Mouse (Mus musculus): ENCODE data around the gene Rhbdl1. TPM values are rescaled to one million over a fixed set of nuclear protein-coding genes. Genes with fewer than 3 reads are reported as not detected.

The Rhbdl1 gene
- polyA plus RNA-seq, 1 experiment from 2014 or later, result 2.7 TPM

GRCm38 (mm10) chr17:25840519-25840918 lies 3.4 kb upstream of the Rhbdl1 start:
- Histone ChIP-seq H3K4me3 (ENCODE audit: low read depth, low read length) (no peak overlapping the region), H3K9me3 (ENCODE audit: control insufficient read depth, low read depth, low read length) (no peaks in the 10 kb centered on the region), H3K4me2 (replicated peaks; ENCODE audit: low read depth, low read length) (no peak overlapping the region), H3K36me3 (ENCODE audit: control insufficient read depth, insufficient read depth, low read length) (peaks cover 46% of the 10 kb centered on the region), H3K27me3 (ENCODE audit: control insufficient read depth, insufficient read depth, low read length) (no peaks in the 10 kb centered on the region), H3K9ac (replicated peaks; ENCODE audit: low read depth, low read length) (no peak overlapping the region), H3K4me1 (ENCODE audit: control insufficient read depth, insufficient read depth, low read length) (peaks cover 35% of the 10 kb centered on the region), H3K27ac (ENCODE audit: low read length) (no peak overlapping the region)
- ATAC-seq (ENCODE audit: insufficient number of reproducible peaks, insufficient read depth, low FRiP score, low read depth), result no peak
- 94% methylated on average over 6 of the region's 6 CpGs for whole genome bisulfite sequencing

DNA sequence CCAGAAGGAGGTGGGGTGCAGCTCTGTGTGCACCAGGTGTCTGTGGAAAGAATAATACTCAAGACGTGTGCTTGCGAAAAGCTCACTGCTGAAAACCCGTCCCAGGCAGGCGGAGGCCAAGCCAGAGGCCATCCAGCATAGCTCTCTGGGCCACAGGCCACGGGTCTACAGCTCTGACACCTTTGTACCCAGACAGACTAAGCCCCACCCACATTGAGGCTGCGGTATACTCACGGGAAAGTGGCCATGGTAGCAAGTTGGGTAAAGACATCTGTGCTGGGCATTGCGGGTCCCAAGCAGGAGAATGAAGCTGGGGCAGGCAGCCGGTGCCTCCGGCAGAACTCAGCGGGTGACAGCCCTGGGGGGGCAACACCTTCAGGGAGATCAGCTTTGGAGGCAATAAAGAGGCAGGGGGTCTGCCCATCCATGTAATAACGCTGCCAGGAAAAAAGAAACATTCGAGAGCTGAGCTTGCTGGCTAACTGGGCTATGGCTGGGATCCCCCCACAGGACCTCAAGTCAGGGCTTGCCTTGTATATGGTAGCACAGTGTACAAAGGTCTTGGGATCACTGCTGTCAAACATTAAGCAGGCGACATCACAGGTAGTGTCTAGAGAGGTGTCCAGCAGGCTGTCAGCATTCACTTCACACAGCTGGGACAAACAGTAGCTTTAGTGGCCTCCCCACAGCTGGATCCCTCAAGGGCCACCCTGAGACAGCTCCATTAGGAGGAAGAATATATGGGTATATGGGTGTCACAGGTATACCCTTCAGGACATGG lies 2.5 kb upstream of the Rhbdl1 start:
- no peaks in the 10 kb centered on the region for H3K27me3 ChIP-seq (ENCODE audit: control insufficient read depth, insufficient read depth, low read length)
- H3K27ac ChIP-seq (ENCODE audit: low read length), result no peak overlapping the region
- no peak overlapping the region for H3K4me3 ChIP-seq (ENCODE audit: low read depth, low read length)
- no peaks in the 10 kb centered on the region for H3K9me3 ChIP-seq (ENCODE audit: control insufficient read depth, low read depth, low read length)
- H3K4me2 ChIP-seq (replicated peaks; ENCODE audit: low read depth, low read length), result no peak overlapping the region
- peaks cover 51% of the 10 kb centered on the region for H3K36me3 ChIP-seq (ENCODE audit: control insufficient read depth, insufficient read depth, low read length)
- ATAC-seq (ENCODE audit: insufficient number of reproducible peaks, insufficient read depth, low FRiP score, low read depth), result no peak
- WGBS, result 83% methylated on average over 14 of the region's 14 CpGs
- H3K9ac ChIP-seq (replicated peaks; ENCODE audit: low read depth, low read length), result no peak overlapping the region
- peaks cover 39% of the 10 kb centered on the region for H3K4me1 ChIP-seq (ENCODE audit: control insufficient read depth, insufficient read depth, low read length)

GRCm38 (mm10) chr17:25838904-25839303 lies 1.8 kb upstream of the Rhbdl1 start:
- Histone ChIP-seq H3K4me1 (ENCODE audit: control insufficient read depth, insufficient read depth, low read length) (peaks cover 45% of the 10 kb centered on the region), H3K4me2 (replicated peaks; ENCODE audit: low read depth, low read length) (no peak overlapping the region), H3K27me3 (ENCODE audit: control insufficient read depth, insufficient read depth, low read length) (no peaks in the 10 kb centered on the region), H3K27ac (ENCODE audit: low read length) (no peak overlapping the region), H3K36me3 (ENCODE audit: control insufficient read depth, insufficient read depth, low read length) (peaks cover 51% of the 10 kb centered on the region), H3K9me3 (ENCODE audit: control insufficient read depth, low read depth, low read length) (no peaks in the 10 kb centered on the region), H3K9ac (replicated peaks; ENCODE audit: low read depth, low read length) (no peak overlapping the region), H3K4me3 (ENCODE audit: low read depth, low read length) (no peak overlapping the region)
- 87% methylated on average over 4 of the region's 4 CpGs for WGBS
- ATAC-seq (ENCODE audit: insufficient number of reproducible peaks, insufficient read depth, low FRiP score, low read depth), result no peak

DNA sequence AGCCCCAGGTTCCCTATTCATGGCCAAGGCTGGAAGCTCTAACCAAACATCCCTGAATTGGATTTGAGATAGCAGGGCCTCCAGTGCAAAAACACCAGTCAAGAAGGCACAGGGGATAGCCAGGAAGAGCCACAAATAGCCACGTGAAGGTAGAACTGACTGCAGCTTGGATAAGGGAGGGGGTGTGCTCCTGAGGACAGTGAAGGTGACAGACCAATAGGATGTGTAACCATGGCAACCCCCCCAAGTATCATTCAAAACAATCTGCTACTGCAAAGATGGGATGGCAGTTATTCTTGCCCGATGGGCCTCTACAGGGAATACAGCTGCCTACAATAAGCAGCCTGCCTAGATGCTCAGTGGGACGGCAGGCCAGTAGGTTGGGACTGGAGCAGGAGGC lies 438 bp upstream of the Rhbdl1 start:
- WGBS, result 45% methylated on average over 3 of the region's 3 CpGs
- ATAC-seq (ENCODE audit: insufficient number of reproducible peaks, insufficient read depth, low FRiP score, low read depth), result no peak
- Histone ChIP-seq H3K36me3 (ENCODE audit: control insufficient read depth, insufficient read depth, low read length) (peaks cover 51% of the 10 kb centered on the region), H3K4me3 (ENCODE audit: low read depth, low read length) (no peak overlapping the region), H3K9me3 (ENCODE audit: control insufficient read depth, low read depth, low read length) (no peaks in the 10 kb centered on the region), H3K27me3 (ENCODE audit: control insufficient read depth, insufficient read depth, low read length) (no peaks in the 10 kb centered on the region), H3K4me2 (replicated peaks; ENCODE audit: low read depth, low read length) (peak overlapping the region; percentile 52), H3K4me1 (ENCODE audit: control insufficient read depth, insufficient read depth, low read length) (peaks cover 37% of the 10 kb centered on the region), H3K9ac (replicated peaks; ENCODE audit: low read depth, low read length) (no peak overlapping the region), H3K27ac (ENCODE audit: low read length) (peak overlapping the region; percentile 48; the same call in 1 of the 2 replicates)

DNA sequence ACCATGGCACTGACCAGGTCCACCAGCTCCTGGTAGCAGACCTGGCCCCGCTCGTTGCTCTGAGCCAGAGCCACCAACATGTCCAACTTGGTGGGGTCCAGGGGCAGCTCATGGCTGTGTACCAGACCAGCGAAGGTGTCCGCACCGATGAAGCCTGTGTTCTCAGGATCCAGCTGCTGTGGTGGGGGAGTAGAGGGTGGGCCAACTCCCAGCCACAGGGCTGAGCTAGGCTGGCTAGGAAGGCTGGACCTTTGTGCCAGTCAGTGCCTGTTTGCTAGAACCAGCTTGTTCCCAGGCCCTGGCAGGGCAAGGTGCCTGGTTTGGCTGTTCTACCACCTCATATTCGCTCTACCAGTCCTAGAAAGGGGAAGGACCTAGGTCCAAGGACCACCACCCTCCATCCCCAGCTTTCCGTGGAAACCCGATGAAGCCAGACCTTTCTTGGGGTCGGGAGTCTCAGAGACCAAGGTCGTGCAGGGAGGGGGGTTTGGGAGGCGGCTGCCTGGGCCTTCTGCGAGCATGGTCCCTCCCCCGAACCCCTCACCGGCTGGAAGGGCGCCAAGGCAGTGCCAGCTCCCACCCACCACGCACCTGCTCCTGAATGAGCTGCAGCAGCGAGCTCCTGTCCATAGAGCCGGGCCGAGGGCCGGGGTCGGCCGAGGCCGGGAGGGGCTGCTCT lies 559 bp downstream of the Rhbdl1 start:
- Histone ChIP-seq H3K4me1 (ENCODE audit: control insufficient read depth, insufficient read depth, low read length) (peaks cover 40% of the 10 kb centered on the region), H3K9ac (replicated peaks; ENCODE audit: low read depth, low read length) (no peak overlapping the region; the same call in 1 of the 2 replicates), H3K9me3 (ENCODE audit: control insufficient read depth, low read depth, low read length) (no peaks in the 10 kb centered on the region), H3K27me3 (ENCODE audit: control insufficient read depth, insufficient read depth, low read length) (no peaks in the 10 kb centered on the region), H3K4me3 (ENCODE audit: low read depth, low read length) (peak overlapping the region; percentile 20), H3K4me2 (replicated peaks; ENCODE audit: low read depth, low read length) (peak overlapping the region; percentile 52), H3K36me3 (ENCODE audit: control insufficient read depth, insufficient read depth, low read length) (peaks cover 43% of the 10 kb centered on the region), H3K27ac (ENCODE audit: low read length) (0 out of 2 replicates have a peak overlapping the region, but pooled peaks have one; percentile 35)
- WGBS, result 22% methylated on average over 20 of the region's 23 CpGs
- ATAC-seq (ENCODE audit: insufficient number of reproducible peaks, insufficient read depth, low FRiP score, low read depth), result no peak

DNA sequence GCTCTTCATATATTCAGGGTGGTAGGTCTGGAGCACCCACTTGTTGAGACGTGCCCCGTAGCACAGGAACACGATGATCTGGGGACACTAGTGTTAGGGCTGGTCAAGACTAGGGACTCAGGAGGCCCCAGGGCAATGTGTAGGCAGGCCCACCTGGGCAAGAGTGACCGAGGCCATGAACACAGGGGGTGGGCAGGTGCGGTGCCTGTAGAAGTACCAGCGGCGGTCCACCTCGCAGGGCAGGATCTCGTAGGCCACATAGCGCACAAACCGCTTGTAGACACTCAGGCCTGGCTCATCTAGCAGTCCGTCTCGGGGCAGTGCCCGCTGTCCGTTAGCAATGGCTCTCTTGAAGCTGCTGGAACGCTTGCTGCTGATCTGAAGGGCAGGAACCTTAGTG lies 1.3 kb downstream of the Rhbdl1 start:
- WGBS, result 93% methylated on average over 16 of the region's 16 CpGs
- no peak overlapping the region for H3K27ac ChIP-seq (ENCODE audit: low read length)
- H3K4me2 ChIP-seq (replicated peaks; ENCODE audit: low read depth, low read length), result peak overlapping the region; percentile 52; the same call in 1 of the 2 replicates
- no peaks in the 10 kb centered on the region for H3K9me3 ChIP-seq (ENCODE audit: control insufficient read depth, low read depth, low read length)
- peaks cover 46% of the 10 kb centered on the region for H3K4me1 ChIP-seq (ENCODE audit: control insufficient read depth, insufficient read depth, low read length)
- H3K36me3 ChIP-seq (ENCODE audit: control insufficient read depth, insufficient read depth, low read length), result peaks cover 43% of the 10 kb centered on the region
- no peak overlapping the region for H3K4me3 ChIP-seq (ENCODE audit: low read depth, low read length)
- no peaks in the 10 kb centered on the region for H3K27me3 ChIP-seq (ENCODE audit: control insufficient read depth, insufficient read depth, low read length)
- no peak for ATAC-seq (ENCODE audit: insufficient number of reproducible peaks, insufficient read depth, low FRiP score, low read depth)
- H3K9ac ChIP-seq (replicated peaks; ENCODE audit: low read depth, low read length), result no peak overlapping the region

DNA sequence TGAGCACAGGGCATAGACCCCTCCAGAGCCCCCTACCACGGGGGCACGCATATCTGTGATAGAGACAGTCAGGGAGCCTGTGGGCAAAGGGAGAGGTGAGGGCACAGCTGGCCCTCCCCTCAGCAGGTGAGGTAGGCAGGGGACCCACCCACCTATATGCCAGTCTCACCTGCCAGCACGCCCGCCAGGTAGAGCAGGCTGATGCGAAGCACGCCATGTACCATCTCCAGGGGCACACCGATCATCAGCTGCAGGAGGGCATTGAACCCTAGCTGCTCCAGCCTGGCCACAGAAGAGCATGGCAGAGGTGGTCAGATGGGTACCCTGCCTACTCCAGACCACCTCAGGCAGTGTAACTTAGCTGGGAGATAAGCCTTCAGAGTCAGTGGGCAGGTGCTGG lies 1.8 kb downstream of the Rhbdl1 start:
- Histone ChIP-seq H3K27me3 (ENCODE audit: control insufficient read depth, insufficient read depth, low read length) (no peaks in the 10 kb centered on the region), H3K4me1 (ENCODE audit: control insufficient read depth, insufficient read depth, low read length) (peaks cover 48% of the 10 kb centered on the region), H3K27ac (ENCODE audit: low read length) (no peak overlapping the region), H3K36me3 (ENCODE audit: control insufficient read depth, insufficient read depth, low read length) (peaks cover 42% of the 10 kb centered on the region), H3K9ac (replicated peaks; ENCODE audit: low read depth, low read length) (no peak overlapping the region), H3K4me3 (ENCODE audit: low read depth, low read length) (no peak overlapping the region), H3K4me2 (replicated peaks; ENCODE audit: low read depth, low read length) (peak overlapping the region; percentile 99; the same call in 1 of the 2 replicates), H3K9me3 (ENCODE audit: control insufficient read depth, low read depth, low read length) (no peaks in the 10 kb centered on the region)
- ATAC-seq (ENCODE audit: insufficient number of reproducible peaks, insufficient read depth, low FRiP score, low read depth), result no peak
- 90% methylated on average over 7 of the region's 7 CpGs for WGBS

DNA sequence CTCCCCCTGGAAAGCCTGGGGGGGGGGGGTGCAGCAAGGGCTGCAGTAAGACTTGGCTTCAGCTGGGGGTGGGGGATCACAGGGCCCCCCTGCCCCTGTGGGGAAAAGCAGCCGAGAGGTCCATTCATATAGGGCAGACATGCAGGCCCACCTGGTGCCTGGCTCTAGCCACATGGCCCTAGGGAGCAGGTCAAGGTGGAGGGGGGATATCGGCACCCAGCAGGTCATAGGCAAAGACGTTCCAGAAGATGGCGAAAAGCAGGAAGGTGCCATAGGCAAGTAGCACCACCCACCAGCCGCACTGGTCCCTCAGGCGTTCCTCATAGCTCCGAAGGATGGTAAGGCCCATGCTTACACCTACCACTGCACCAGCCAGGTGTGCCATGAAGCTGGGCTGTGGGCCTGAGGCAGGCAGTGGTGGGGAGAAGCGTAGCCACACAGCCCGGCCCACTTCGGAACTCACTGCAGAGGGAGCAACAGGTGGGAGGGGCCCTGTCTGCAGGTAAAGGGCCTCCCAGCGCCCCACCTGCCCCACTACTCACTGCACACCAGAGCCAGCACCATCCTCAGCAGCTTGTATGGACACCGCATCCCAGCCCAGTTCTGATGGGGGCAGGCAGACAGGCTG lies 2.4 kb downstream of the Rhbdl1 start:
- WGBS, result 77% methylated on average over 12 of the region's 12 CpGs
- no peaks in the 10 kb centered on the region for H3K9me3 ChIP-seq (ENCODE audit: control insufficient read depth, low read depth, low read length)
- ATAC-seq (ENCODE audit: insufficient number of reproducible peaks, insufficient read depth, low FRiP score, low read depth), result no peak
- peak overlapping the region; percentile 74; the same call in 1 of the 2 replicates for H3K9ac ChIP-seq (replicated peaks; ENCODE audit: low read depth, low read length)
- H3K4me2 ChIP-seq (replicated peaks; ENCODE audit: low read depth, low read length), result peak overlapping the region; percentile 99
- H3K27me3 ChIP-seq (ENCODE audit: control insufficient read depth, insufficient read depth, low read length), result no peaks in the 10 kb centered on the region
- peak overlapping the region; percentile 81 for H3K4me3 ChIP-seq (ENCODE audit: low read depth, low read length)
- peaks cover 40% of the 10 kb centered on the region for H3K36me3 ChIP-seq (ENCODE audit: control insufficient read depth, insufficient read depth, low read length)
- H3K4me1 ChIP-seq (ENCODE audit: control insufficient read depth, insufficient read depth, low read length), result peaks cover 52% of the 10 kb centered on the region
- H3K27ac ChIP-seq (ENCODE audit: low read length), result no peak overlapping the region
